Mouse (Mus musculus): Measurements from ENCODE around the gene Tenm4.

Gene Tenm4

DNA sequence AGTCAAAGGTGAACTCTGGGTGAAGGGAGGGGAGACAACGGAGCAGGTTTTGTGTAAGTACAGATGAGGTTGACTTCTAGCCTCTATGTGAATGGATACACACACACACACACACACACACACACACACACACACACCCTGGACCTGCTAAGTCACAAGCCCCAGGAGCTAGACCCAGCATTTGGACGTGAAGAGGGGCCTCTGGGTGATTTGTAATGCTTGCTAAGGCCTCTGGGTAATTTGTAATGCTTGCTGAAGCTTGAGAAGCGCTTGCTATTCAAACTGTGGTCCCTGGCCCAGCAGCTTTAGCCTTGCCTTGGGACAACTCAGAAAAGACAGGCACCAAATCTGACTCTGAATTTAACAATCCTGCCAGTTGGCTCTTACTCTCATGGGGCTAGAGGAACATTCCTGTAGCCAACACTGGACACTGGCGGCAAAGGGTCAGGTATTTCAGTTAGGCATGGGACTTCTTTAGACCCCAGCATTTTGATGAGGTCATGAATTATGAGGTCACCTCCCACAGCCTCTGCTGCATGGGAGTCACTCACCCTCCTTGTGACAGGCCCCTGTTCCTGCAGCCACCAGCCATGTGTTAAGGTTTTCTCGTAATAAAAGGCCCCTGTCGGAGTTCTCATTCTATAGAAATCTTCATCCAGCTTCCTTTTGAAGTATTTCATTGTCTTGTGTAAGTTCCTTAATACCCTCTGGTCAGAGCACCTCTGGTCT is 237.3 kb downstream of the Tenm4 start:
- no peak for DNase-seq (ENCODE audit: extremely low spot score)

DNA sequence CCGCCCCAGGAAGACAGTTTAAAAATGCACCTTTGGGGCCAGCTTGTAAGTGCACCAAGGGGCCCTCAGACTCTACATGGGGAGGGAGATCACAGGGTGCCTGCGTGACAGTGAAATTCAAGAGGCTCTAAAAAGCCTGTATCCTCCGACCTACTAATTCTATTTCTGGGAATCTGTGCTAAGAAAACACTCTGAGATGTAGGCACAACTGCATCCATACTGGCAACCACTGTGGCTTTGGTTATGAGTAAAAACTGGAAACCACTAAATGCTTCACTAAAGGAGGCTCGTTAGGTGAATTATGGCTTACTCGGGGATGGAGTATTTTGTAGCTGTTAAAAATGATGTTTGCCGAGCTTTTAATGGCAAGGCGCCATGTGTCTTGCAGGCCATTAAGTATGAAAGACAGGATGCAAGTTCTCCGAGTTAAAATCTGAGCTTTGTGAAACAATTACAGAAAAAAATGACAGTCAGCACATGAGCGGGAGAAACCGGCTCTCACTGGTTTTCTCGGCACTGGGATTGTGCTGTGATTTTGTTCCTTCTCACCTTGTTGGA is 238.4 kb downstream of the Tenm4 start:
- no peak for DNase-seq (ENCODE audit: extremely low spot score)

DNA sequence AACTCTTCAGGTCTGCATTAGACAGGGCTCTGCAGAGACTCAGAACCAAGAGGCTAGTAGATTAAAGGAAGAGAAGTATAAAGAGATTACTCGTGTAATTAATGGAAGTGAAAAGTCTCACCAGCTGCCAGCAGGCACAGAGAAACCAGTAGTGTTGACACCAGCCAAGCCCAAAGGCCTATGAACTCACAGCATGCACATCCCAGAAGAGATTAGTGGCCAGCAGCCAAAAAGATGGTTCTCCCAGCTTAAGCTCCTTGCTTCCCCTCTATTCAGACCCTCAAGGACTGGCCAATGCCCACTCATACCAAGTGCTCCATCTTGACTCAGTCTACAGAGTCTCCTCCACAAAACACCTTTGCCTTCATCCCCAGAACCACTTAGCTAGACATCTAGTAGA is 242.8 kb downstream of the Tenm4 start:
- DNase-seq (ENCODE audit: extremely low spot score): no peak

DNA sequence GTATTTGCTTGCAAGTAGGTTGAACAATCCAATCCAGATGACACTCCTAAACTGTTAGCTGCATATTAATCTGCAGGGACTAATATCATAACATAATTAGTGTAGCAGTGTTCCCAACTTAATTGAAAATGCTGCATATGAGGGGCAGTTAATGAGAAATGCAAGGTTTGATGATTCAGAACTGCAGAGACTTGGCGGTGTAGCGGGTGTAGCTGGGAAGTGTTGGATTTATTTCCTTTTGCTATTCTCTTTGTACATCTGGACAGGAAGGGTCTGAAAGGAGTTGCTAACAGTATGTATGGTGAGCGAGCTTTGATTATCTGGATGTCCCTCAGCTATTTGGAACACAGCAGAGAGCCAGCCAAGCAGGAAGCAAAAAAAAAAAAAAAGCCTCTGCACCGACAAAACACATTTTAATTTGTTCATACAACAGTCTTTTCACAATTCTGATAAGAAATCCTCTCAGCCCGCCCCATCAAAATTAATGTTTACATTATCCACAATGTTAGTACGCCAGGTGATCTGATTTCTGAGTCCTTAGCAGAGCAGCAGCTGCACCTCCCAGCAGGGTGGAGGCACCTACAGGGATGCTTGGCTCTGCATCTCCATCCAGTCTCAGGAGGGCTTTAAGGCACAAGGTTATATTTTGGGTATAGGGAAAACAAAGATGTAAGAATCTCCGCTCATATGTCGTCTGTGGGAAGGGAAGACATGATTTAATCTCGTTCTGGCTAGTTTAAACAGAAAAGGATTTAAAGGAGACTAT is 243.4 kb downstream of the Tenm4 start:
- no peak for DNase-seq (ENCODE audit: extremely low spot score)

DNA sequence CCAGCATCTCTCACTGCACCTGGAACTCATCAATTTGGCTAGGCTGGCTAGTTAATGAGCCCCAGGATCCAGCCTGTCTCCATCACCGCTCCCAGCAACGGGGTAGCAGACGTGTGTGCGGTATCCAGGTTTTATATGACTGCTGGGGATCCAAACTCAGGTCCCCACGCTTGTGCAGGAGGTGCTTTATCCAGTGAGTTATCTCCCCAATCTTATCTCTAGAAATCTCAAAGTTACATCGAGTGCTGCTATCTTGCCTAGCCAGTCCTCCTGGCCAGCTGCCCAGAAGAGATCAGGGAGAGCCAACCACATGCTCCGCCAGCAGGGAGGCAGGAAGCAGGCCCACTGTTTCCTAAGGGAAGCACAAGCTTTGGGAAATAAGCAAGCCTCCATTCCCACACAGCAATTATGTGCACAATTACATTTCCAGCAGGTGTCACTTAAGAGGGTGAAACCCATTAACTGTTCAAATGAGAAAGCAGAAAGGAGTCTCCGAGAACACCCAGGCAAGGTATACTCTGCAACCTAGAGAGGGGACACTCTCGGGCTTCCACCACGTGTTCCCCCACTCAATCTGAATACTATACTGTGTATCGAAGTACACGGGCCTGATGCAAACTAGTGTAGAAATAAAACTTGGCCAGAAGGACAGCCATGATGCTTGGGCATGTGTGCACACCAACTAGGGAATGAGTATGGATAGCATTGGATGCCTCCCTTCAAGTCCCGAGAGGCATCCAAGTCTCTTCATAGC is 246.4 kb downstream of the Tenm4 start:
- no peak for DNase-seq (ENCODE audit: extremely low spot score)

DNA sequence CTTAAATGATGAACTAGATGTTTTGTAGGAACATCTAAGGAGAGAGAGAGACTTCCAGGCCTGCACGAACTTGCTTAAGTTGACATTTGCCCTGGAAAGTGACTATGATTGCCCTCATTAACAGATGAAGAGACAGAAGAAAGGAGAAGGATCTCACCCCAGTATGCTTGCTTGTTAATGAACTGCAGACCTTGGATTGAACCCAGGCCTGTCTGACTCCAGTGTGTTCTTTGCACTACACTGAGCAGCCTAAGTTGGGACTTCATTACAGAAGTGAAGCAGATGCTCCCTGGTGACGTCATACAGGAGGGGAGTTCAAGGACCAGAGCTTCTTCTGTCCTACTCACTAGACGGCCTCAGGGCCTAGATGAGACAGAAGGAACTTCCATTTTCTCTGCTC is 247.1 kb downstream of the Tenm4 start:
- no peak for DNase-seq (ENCODE audit: extremely low spot score)

DNA sequence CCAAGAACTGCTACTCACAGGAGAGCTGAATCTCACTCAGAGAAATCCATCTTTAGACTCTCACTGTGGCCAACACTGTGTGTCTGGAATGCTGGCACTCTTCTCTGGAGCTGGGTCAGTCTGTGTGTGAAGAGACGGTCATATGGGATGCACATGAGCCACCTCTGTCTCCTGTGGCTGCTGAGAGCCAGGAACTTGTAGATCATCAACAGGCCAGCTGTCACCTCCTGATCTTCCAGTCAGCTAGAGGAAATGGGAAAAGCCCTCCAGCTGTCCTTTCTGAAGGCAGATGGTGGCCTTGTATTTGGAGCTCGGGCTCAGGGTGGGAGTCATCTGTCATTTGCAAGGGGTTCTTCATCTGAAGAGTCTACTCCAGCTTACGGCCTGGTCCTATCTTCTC is 249.0 kb downstream of the Tenm4 start:
- no peak for DNase-seq (ENCODE audit: extremely low spot score)

DNA sequence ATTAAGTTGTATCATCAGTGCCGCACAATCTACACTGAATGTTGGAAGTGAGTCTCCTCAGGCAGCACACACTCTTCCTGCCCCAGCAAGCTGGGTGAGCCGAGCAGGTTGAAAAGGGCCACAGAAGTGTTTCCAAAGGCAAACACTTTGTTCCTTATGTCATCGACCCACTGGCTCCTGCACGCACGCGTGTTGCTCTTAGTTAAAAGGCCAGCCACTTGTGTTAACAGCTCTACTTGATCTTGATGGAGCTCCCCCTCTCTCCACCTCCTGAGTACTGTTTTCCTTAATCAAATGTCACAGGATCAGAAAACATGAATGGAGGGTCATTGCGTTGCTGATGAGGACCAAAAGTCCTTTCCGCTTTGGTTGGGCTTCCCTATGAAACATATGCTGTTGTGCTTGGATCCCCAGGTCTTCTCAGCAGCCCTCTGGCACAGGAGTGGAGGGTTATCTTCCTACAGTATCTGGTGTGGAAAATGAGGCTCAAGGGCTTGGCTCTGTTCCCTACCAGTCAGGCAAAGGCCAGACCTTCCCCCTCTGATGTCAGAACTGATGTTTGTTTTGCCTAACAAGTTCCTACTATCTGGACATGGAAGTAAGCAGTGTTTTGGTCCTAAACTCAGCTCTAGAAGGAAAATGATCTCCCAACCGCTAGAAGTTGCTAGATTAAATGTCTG is 250.0 kb downstream of the Tenm4 start:
- no peak for DNase-seq (ENCODE audit: extremely low spot score)

DNA sequence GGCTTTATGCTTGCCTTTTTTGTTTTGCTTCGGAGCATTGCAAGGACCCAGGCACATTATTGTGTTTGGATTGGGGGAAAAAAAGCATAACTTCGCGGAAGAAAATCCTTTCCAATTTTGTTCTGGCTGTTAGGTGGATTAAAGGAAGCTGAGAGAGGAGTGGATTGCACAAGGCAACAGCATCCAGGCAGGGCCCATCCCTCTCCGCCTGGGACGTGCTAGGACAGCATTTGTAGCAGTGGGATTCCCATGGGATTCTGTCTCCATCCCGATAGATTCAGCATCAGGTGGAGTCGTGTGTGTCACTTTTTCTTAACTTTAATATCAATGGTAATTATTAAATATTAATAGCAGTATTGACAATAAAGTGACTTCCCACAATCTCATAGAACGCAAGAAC is 255.9 kb downstream of the Tenm4 start:
- DNase-seq (ENCODE audit: extremely low spot score): no peak

DNA sequence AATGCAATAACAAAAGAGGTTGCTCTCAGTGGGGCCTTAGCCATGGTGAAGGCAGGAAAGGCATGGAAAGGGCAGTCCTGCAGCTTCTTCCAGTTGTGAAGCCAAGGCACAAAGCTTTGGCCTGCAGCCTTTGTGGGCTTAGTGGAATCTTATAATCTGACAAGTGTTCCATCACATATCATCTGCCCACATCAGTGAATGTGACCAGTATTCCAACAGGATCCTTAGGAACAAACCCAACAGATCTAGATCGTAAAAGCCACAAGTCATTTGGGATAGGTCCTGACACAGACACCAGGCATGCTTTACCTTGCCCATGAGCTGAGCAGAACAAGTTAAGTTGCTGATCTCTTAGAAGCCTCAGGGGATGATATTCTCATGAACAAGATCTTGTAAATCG is 262.3 kb downstream of the Tenm4 start:
- no peak for DNase-seq (ENCODE audit: extremely low spot score)

DNA sequence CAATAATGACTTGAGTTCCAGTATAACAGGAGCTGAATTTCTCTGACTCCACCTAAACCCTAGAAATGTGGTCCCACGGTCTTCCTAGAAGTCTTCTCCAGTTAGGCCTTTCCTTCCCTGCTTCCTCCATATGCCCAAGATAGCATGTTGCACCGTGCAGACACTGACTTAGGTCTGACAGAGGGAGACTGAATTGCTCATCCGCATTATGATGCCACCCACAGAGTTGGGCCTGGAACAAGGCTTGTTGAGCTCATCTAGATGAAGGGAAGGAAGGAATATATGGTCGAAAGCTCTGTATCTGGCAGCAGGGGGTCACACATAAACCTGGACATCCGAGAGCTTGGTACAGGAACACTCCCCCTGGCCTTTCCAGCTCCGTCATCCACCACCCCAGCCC is 267.3 kb downstream of the Tenm4 start:
- DNase-seq (ENCODE audit: extremely low spot score): no peak

DNA sequence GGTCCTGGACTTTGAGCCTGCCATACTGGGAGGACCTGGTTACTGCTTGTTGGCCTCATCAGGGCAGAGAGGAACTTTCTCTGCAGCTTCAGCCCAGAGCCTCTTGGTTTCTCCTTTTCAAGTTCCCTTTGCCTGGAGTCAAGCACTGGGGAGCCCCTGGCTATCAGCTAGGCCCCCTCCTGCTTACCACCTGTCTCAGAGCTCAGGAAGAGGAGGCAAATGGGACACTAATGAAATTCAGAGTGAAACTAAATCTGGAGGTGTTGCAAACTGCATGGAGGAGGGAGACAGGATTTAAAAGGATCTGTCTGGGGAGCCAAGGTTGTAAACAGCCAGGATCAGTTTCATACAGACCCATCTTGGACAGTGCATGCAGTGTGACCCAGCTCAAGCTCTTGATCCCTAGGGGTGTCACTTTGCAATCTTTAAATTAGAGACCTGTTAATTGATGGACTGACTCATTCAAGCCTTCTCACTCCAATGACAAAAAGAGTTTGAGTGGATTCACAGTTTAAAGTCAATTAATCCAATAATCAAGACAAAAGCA is 269.2 kb downstream of the Tenm4 start:
- no peak for DNase-seq (ENCODE audit: extremely low spot score)

DNA sequence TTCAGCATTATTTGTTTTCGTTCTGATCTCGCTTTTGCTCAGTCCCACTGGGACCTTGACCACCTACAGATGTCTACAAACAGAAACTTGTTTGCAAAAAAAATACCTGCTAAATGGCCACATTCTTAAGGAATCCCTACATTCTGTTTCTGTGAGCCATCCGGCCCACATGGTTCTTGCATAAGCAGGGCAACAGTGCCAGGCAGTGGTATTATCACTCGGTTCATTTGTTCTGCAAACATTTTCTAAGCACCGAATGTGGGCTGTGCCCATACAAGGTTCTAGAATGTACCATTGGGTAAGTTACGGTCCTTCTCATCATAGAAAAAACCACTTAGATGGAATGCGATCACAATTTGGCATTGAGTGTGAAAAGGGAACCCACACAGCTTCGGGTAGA is 274.7 kb downstream of the Tenm4 start:
- DNase-seq (ENCODE audit: extremely low spot score): no peak

DNA sequence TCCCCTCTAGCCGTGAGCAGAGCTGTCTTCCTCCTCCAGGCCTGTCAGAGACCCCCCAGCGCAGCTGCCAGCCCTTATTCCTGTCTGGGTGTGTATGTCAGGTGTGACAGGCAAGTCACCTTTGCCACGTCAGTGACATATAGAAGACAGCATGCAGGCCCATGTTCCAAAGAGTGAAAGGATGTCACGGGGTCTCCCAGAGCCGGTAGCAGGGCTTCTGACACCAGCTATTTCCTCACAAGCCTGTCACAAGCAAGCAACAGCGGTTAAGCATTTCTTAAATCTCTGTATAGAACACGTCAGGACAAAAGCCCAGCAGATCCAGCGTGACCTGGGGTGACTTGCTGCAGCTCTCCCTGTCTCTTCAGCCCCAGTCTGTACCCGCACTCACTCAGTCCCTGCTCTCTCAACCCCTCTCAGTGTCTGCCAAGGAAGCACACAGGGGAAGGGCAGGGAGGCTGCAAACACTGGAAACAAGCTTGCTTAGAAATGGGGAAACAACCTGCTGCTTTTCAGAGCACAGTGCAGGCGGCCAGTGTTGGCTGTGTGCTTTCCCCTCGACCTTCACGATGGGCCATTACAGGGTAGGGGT is 276.9 kb downstream of the Tenm4 start:
- no peak for DNase-seq (ENCODE audit: extremely low spot score)

DNA sequence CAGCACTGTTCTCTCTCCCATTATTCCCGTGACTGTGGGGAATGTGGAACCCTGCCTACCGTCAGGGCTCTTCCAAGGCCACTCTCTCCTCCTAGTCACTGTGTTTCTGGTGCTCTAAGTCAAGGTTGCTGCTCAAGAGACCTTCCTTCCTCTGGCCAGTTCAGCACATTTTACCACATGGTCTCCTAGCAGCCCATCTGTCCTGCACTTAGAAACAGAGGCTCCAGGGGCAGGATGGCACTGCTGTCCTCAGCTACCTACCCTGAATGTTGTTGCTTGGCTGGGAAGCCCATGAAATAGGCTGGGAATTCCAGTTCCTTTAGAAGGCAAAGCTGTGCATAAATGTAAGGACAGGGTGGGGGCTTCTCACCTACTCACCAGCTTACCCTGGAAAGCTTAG is 284.9 kb downstream of the Tenm4 start:
- DNase-seq (ENCODE audit: extremely low spot score): no peak

DNA sequence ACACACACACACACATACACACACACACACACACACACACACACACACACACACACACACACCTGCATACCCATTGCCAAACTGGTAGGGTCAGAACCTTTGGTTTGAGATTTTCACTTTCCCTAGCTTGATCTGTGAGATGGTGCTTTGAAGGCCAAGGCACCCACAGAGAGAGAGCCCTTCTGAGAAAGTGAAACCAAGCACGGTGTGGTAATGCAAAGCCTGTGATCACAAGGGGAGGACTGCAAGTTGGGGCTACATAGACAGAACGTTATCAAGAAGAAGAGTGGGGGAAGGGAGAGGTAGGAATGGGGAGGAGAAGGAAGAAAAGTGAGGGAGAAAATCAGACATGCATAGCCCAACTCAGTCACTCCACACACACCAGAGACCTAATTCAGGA is 285.6 kb downstream of the Tenm4 start:
- DNase-seq (ENCODE audit: extremely low spot score): no peak

DNA sequence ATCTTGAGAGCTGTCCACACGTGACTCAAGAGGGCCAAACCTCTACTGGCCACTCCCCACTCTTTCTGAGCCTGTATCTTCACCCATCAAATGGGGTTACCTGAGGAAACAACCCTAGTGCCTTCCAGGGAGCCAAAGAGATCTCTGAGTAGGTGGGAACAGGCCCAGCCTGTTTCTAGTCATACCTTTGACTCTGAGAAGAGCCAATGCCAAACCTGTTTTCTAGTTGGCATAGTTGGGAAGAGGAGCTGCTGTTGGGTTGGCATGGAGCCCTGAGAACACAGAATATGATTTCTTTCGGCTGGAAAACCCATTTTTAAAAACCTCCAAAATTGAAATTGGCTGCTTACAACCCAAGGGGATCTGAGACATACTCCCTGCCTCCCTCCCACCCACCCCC is 286.8 kb downstream of the Tenm4 start:
- DNase-seq (ENCODE audit: extremely low spot score): no peak

DNA sequence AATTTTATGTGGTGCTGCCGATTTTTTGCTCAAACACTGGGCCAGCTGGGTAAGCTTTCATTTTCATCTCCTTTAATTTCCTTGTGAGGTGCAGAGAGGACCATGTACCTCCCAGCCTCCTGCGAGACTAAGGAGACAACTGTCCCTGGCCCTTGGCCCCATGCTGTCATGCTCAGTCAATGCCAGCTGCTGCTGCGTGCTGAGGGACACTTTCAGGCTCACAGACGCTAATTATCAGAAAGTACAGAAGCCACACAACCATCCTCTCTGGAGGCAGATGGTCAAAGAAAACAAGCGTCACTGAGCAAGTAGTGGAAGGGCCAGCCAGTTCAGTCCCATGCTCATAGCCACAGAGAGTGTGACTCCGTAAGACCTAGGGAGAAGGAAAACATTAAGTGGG is 287.9 kb downstream of the Tenm4 start:
- no peak for DNase-seq (ENCODE audit: extremely low spot score)

DNA sequence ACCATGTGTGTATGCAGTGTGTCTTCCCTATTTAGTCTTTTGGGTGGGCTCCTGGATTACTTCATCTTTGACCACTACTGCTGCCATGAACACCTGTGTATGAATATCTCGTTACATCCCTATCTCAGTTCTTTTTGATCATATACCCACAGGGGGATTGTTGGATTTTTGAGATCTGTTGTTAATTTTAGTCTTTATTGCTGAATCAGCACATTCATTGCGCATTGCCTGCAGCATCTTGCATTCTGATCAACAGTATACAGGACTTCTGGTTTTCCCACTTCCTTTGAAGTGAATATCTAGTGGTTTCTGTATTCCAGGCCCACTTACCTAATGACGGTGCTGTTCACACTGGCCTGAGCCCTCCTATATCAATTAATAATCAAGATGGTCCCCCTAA is 295.7 kb downstream of the Tenm4 start:
- DNase-seq (ENCODE audit: extremely low spot score): no peak

DNA sequence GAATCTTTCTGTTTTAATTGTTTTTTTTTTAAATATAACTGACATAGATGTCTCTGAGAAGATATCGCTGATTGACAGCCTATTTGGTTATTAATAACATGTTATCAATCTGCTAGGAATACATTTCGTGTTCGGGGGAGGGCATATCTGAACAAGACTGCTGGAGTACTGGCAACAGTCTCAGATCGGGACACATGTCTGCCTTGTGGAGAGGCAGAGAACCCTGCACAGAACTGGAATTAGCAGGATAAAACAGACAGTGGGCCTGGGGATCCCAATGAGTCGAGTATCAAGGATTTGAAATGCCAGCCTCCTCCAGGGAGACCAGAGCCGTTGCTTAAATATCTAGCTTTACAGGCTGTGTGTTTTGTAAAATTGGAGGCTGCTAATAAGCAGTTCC is 299.8 kb downstream of the Tenm4 start:
- DNase-seq (ENCODE audit: extremely low spot score): no peak

DNA sequence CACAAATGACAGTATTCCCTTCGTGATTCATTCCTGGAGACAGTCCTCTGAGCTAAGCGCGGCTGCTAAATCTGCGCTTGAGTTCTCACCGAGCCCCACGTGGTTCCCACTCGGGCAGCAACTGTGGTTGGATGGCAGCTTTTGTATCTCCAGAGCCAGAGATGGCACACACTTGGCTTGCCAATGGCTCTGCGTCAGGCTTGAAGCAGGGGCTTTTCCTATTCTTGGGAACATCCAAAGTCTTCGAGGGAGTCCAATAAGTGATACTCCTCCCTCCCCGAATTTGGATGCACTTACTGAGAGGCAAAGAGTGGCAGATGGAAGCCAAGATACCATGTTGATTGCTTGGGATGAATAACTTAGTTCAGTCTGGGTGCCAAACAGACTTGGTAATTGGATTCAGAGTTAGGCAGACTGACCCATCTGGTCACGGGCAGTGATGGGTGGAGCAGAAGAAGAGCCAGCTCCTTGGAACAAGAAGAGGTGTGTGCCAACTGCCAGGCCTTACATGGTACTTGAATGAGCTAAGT is 303.6 kb downstream of the Tenm4 start:
- no peak for DNase-seq (ENCODE audit: extremely low spot score)

All from embryo, embryonic 9.5 days (tissue).